Mouse (Mus musculus) cerebellum, adult 2 months (tissue): ENCODE results near the gene Rusc2. TPM values are rescaled to one million over a fixed set of nuclear protein-coding genes. Genes with fewer than 3 reads are reported as not detected.

Experiments used
- DNase-seq, 2 experiments: peaks; one replicate each; pipeline ENCODE4 v3.0.0; 2021
- H3K27ac ChIP-seq: fragments of 200-500 bp; 2 replicates; pipeline ENCODE4 v1.5.1; 2012; ENCODE audit warnings: low read length, control low read depth, inconsistent platforms; ENCODE audit not compliant: insufficient read depth
- H3K27me3 ChIP-seq: fragments of 200-500 bp; 2 replicates; pipeline ENCODE4 v1.6.1; 2012; ENCODE audit warnings: inconsistent platforms, mild to moderate bottlenecking, low read length, moderate library complexity; ENCODE audit not compliant: control insufficient read depth, insufficient read depth
- H3K4me1 ChIP-seq: fragments of 200-500 bp; 2 replicates; pipeline ENCODE4 v1.6.1; 2011; ENCODE audit warnings: low read length; ENCODE audit not compliant: control insufficient read depth, insufficient read depth
- H3K4me3 ChIP-seq: fragments of 200-500 bp; replicated peaks from 2 replicates; pipeline ENCODE3; 2011; ENCODE audit warnings: mild to moderate bottlenecking, low read depth, low read length, control low read depth; ENCODE audit not compliant: insufficient read depth
- CTCF ChIP-seq: fragments of 200-500 bp; IDR thresholded peaks from 2 replicates; pipeline ENCODE4 v1.5.1; 2011; ENCODE audit warnings: low read depth, mild to moderate bottlenecking, control low read depth, low read length, moderate library complexity, borderline replicate concordance; ENCODE audit not compliant: insufficient read depth
- POLR2A ChIP-seq: fragments of 200-500 bp; IDR thresholded peaks from 2 replicates; pipeline ENCODE4 v1.6.1; 2011; ENCODE audit warnings: low read length, control low read depth, borderline replicate concordance; ENCODE audit not compliant: insufficient read depth
- WGBS: fragments of 180-500 bp; shearing (Covaris S2); methylation state at CpG from one replicate; pipeline ENCODE4 v1.1.7; 2018; 5-methylcytosine and 5-hydroxymethylcytosine counted together
- polyA plus RNA-seq: library from polyadenylated mRNA; depleted of rRNA; stranded (reverse); fragments of >200 nt; gene quantifications from 2 replicates; pipeline ENCODE4 v1.2.3, GENCODE M21; 2012

The Rusc2 gene
- polyA plus RNA-seq, 1 experiment, result 65.8 TPM

DNA sequence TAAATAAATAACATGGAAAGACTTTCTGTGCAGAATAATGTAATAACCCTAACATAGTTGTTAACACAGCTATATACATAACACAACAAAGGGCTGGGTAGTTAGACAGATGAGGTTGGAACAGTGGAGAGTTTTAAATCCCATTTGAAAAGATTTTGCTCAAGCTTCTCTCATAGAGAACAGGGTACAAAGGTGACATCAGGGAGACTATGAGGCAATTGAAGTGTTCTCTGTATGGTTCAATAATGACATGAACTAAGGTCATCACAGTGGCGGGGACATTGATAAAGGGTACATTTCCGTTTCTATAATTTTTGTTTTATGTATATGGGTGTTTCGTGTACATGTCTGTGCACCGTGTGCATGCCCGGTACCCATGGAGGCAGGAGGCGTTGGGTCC is 2.2 kb upstream of the Rusc2 start:
- 96% methylated on average over 6 of the region's 6 CpGs for WGBS
- peaks cover 11% of the 10 kb centered on the region; the same call in 1 of the 2 replicates for H3K4me1 ChIP-seq
- H3K27me3 ChIP-seq, result no peaks in the 10 kb centered on the region
- no peak overlapping the region for H3K27ac ChIP-seq
- no peak for TF ChIP-seq CTCF
- no peak for TF ChIP-seq POLR2A
- no peak overlapping the region for H3K4me3 ChIP-seq
- no peak for DNase-seq

DNA sequence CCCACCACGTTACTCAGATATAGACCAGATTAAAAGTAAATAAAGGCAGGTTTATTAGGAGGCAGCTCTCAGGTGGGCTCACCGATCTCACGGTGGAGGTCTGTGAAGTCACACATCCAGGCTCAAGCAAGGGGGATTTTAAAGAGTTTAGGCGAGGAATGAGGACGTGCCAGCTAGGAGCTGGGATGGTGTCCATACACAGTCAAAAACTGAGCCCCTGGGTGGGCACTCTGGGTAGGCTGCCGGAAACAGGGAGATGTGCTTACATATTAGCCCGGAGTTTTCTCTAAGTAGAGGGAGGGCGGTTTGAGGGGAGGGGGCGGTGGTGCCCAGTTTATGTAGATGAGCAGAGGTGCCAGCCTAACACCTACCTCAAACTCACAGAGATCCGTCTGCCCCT is 828 bp upstream of the Rusc2 start:
- Histone ChIP-seq H3K27me3 (no peaks in the 10 kb centered on the region), H3K4me3 (peak overlapping the region; percentile 93), H3K27ac (peak overlapping the region; percentile 80), H3K4me1 (peaks cover 11% of the 10 kb centered on the region; the same call in 1 of the 2 replicates)
- WGBS, result 30% methylated on average over 10 of the region's 10 CpGs
- DNase-seq, result peak in 1 of 2 experiments; percentile 24
- TF ChIP-seq CTCF (no peak), POLR2A (no peak)

DNA sequence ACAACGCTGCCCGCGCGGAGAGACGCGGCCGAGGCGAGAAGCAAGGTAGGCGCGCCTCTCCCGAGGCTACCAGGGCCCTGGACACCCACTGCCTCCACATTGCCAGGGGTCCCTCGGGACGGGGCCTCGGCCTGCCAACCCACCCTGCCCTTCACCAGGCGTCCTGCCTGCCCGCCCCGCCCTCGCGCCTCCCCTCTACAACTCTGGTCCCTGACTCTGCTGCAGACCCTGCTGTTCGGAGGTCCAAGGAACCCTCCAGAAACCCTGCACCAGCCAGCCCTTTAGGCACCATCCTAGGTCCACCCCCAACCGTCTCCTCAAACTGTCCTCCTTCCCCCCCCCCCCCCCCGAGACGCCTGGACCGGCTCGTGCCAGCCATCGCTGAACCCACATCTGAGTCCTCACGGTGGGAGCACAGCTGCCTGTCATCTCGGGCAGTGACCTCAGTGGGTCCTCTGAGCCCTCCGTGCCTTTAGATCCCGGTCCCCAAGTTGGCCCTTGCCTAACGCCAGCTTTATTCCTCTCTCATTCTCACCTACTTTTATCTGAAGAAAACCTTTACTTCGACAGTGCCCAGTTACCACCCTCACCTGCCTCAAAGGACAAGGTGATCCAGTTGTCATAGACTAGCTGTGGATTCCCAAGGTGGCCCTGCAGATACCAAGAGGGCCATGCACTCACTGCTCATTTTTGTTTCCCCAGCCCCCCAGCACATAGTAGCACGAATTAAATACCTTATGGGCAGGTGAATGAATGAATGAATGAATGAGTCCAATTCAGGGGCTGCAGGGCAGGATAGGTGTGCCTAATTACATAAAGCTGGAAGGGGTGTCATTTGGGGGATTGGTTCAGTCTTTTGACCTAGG is 609 bp downstream of the Rusc2 start:
- TF ChIP-seq POLR2A (no peak), CTCF (no peak)
- Histone ChIP-seq H3K27me3 (no peaks in the 10 kb centered on the region), H3K4me1 (peaks cover 11% of the 10 kb centered on the region; the same call in 1 of the 2 replicates), H3K4me3 (peak overlapping the region; percentile 93), H3K27ac (peak overlapping the region; percentile 95)
- peak in 1 of 2 experiments; percentile 26 for DNase-seq
- WGBS, result under 1% methylated on average over 32 of the region's 33 CpGs

DNA sequence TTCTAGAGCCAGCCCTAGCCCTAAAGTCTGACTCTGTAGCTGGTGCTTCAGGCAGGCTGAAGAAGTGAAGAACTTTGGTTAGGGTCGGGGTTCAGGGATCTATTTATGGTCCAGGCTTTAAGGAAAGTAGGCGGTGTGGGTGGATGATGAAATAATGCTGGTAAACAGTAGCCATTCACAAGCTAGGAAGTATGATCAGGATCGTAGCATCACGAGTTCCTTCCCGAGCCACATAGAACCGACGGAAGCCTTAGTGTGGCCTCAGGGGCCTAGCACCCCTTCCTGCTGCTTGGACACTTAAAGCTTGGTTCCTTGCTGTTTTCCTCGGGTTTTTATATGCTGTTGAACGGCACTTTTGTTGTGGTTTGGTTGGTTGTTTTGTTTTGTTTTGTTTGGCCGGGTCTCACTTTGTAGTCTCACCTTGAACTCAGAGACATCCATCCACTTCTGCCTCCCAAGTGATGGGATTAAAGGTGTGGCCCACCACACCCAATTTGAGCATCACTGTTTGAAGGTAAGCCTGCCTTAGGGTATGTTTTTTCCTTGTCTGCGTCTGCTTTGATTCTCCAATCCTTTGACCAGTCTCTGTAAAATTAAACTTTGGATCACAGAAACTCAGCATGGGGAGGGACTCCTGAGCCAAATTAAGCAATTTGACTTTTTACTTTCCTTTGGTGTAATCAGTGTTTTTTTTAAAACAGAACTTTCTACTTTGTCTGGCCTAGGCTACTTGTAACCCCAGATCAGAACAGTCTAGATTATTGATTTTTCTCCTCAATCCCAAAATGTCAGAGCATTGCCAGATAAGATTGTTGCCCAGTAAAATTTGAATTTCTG is 1.7 kb downstream of the Rusc2 start:
- peaks cover 11% of the 10 kb centered on the region; the same call in 1 of the 2 replicates for H3K4me1 ChIP-seq
- peak overlapping the region; percentile 57 for H3K4me3 ChIP-seq
- peak overlapping the region; percentile 69 for H3K27ac ChIP-seq
- DNase-seq, result peak; percentile 21 to 42
- WGBS, result 31% methylated on average over 11 of the region's 11 CpGs
- TF ChIP-seq CTCF, result no peak
- TF ChIP-seq POLR2A, result no peak
- H3K27me3 ChIP-seq, result no peaks in the 10 kb centered on the region

DNA sequence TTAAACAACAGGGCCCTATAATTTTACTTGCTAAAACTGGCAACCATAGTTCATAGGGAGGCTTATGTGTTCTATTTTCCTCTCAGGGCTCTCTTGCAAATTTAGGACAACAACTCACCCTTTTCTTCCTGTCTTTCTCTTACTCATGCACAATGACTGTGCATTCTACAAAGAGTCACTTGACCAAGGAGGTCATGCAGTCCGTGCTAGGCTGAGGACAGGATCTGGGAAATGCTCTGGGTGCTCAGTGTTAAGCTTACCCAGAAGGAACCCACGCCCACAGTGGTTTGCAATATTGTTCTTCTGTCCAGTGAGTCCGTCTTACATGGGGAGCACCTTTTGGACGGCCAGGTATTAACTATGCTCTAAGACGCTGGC is 2.3 kb downstream of the Rusc2 start:
- Histone ChIP-seq H3K27ac (no peak overlapping the region), H3K4me3 (peak overlapping the region; percentile 17), H3K4me1 (peaks cover 11% of the 10 kb centered on the region; the same call in 1 of the 2 replicates), H3K27me3 (no peaks in the 10 kb centered on the region)
- DNase-seq, result no peak
- 87% methylated on average over 5 of the region's 5 CpGs for WGBS
- TF ChIP-seq POLR2A, result no peak

DNA sequence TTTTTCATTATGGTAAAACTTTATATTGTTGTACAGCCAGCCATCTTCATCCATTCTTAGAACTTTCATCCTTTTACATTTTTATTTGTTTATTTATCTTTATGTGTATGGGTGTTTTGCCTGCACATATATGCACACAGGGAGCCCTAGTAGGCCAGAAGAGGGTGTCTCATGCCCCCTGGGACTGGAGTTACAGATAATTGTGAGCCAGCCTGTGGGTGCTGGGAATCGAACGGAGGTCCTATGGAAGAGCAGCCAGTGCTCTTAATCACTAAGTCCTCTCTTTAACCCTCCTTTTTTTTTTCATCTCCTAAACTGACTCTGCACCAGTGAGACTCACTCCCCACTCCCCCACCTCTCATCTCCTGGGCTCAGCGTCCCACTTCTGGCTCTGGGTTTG is 2.8 kb downstream of the Rusc2 start:
- Histone ChIP-seq H3K4me3 (no peak overlapping the region), H3K4me1 (peaks cover 11% of the 10 kb centered on the region; the same call in 1 of the 2 replicates), H3K27ac (no peak overlapping the region), H3K27me3 (no peaks in the 10 kb centered on the region)
- no peak for TF ChIP-seq POLR2A
- TF ChIP-seq CTCF, result no peak
- 91% methylated on average over 3 of the region's 3 CpGs for WGBS
- DNase-seq, result no peak

DNA sequence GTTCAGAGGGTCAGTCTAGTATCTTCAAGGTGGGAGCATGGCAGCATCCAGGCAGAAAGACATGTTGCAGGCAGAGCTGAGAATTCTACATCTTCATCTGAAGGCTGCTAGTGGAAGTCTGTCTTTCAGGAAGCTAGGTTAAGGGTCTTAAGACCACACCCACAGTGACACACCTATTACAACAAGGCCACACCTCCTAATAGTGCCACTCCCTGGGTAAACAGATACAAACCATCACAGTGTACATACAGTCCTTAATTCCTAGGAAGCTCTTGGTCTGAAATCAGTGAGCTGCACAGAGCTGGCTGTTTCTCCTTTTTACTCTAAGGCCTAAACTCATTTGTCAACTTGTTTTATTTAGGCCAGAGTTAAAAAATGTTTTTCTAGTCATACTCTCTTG is 5.2 kb downstream of the Rusc2 start:
- no peak overlapping the region for H3K27ac ChIP-seq
- H3K4me1 ChIP-seq, result peaks cover 10% of the 10 kb centered on the region; the same call in 1 of the 2 replicates
- DNase-seq, result no peak
- no peaks in the 10 kb centered on the region for H3K27me3 ChIP-seq
- H3K4me3 ChIP-seq, result no peak overlapping the region
- no peak for TF ChIP-seq POLR2A
- no peak for TF ChIP-seq CTCF
